Mouse (Mus musculus): ENCODE data around the gene Pnp. TPM values are rescaled to one million over a fixed set of nuclear protein-coding genes. Genes with fewer than 3 reads are reported as not detected.
"Not testable (repeated sequence)": the region's sequence is repeated elsewhere in the genome, so short reads cannot be mapped to it uniquely, and the experiment has no call there.

Pnp gene
- total RNA-seq (2021): 10 to 100 TPM; 12.0 to 13.6 TPM

DNA sequence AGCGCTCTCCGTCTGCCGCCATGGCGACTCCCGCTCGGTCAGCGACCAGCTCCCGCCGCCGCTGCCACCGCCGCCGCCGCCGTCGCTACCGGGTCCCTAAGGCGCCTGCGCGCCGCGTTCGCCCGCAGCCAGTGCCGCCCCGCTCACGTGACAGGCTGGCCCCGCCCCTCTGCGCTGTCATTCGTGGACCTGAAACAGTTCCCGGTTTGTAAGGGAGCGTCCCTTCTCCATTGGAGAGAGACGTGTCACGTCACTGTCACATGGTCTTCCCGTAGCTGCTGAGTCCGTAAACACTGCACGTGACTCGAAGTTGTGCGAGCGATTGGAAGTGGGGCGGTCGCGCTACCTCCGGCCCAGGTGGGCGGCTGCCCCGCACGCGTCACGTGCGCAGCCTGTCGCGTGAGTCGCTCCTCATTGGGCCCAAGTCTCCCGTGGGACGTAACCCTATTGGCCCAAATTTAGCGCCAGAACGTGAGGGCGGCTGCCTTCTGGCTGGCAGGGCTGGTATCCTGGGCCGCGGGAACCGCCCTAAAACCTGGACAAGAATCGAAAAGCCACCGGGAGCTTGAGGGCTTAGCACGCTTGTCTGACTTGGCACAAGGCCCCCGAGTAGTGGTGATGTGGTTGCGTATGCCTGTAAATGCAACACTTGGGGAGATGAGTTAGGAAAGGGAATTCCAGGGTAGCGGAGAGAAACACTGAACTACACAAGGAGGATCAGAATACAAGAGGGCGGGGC lies at the start of gene Pnp, which contains the start of gene Pip4p1:
TSS of gene Pnp (plus strand) at position 329 of the 739 bp plus-strand sequence.
TSS of gene Pip4p1 (minus strand) at position 103 of the 739 bp plus-strand sequence.
- peak; percentile 99 to 100 for DNase-seq (ENCODE audit: low spot score in 2 of 2)
- intact Hi-C loops (cut with DNase I): loop anchor here (5.0 to 10.0 kb wide), 2 partner anchors 124 to 964 kb away; partner anchors contain the start of genes Ccnb1ip1, Parp2 and Slc39a2

DNA sequence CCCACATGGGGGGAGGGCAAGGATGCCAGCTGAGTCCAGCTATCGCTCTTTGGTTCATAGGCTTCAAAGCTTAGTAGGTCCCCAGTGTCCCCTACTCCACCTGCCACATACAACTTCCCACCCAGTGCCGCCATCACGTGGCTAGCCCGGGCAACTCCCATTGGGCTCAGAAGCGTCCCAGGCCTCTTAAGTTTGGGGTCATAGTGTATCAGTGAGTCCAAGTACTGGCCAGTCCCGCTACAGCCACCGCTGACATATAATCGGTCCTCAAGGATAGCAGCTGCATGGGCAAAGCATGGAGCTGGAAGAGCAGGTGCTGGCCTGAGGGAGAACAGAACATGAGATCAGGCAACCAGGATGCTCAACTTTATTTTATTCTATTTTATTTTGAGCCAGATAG lies 39.3 kb upstream of the Pnp start:
- DNase-seq (ENCODE audit: low spot score in 2 of 2): no peak
- intact Hi-C loops (cut with DNase I): no loop called here

DNA sequence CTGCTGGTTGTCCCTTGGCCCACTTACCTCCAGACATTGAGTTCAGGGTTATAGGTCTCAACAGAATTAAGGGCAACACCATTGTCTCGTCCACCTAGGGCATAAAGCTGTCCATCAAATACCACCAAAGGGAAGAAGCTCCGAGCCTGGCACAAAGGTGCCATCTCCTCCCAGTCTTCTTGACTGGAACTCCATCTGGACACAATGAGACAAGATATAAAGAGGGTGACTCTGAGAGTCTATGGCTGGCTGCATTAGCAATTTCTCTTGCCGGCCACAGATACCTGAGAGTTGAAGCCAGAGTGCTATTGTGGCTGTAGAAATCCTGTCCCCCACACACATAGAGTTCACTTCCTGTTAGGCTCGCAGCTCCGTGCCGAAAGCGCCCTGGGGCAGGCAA lies 38.8 kb upstream of the Pnp start:
- intact Hi-C loops (cut with DNase I): no loop called here
- no peak for DNase-seq (ENCODE audit: low spot score in 2 of 2)

DNA sequence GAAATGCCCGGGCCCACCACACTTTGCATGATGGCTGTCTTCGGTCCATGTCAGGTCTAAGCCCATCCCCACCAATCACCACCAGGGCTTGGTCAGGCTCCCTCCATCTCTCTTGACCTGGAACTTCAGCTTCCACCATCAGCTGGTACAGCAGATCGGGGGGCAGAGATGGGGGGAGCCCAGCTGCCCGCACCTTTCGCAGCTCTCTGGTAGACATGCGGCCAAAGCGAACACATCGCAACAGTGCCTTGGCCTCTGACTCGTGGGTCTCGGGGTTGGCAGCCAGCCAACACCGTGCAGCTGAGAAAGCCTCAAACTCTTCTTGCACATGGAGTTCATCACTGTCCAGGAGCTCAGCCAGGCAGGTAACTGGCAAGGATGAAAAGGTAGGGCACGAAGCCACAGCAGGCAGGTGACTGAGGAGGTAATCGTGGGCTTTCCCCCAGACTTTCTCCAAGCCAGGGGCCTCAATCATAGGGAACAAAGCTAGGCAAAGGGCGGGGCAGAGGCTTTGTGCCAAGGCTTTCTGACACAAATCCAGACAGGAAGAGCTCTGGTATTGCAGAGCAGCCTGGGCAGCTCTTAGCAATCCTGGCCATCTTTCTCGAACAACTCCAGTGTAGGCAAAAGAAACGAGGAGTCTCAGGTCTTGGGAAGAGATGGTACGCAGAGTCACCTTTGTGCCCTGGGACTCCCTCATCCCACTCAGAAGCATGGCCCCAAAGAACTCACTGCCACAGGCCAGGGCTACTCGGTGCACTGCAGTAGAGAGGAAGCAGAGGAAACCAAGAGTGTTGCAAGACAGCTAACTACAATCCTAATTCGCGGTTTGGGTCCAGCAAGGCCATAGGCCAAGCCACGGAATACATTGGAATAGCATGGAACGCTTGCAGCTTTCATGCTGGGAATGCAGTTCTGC lies 38.1 kb upstream of the Pnp start:
- intact Hi-C loops (cut with DNase I): no loop called here
- no peak for DNase-seq (ENCODE audit: low spot score in 2 of 2)

DNA sequence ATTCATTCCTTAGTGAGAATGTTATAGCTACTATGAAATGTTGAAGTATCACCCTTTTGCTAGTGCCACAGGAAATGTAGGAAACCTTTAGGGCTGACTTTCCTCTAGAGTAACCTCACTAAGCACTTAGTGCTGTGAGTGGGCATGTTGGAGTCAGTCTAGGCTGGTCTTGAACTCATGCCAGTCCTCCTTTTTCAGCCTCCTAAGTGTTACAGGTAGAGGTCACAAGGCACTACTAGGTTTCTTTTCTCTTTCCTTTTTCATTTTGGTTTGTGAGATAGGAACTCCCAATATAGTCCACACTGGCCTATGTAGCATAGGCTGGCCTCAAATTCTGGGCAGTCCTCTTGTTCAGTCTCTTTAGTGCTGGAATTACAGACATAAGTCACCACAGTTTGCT lies 35.5 kb upstream of the Pnp start:
- DNase-seq (ENCODE audit: low spot score in 2 of 2): no peak
- intact Hi-C loops (cut with DNase I): no loop called here

DNA sequence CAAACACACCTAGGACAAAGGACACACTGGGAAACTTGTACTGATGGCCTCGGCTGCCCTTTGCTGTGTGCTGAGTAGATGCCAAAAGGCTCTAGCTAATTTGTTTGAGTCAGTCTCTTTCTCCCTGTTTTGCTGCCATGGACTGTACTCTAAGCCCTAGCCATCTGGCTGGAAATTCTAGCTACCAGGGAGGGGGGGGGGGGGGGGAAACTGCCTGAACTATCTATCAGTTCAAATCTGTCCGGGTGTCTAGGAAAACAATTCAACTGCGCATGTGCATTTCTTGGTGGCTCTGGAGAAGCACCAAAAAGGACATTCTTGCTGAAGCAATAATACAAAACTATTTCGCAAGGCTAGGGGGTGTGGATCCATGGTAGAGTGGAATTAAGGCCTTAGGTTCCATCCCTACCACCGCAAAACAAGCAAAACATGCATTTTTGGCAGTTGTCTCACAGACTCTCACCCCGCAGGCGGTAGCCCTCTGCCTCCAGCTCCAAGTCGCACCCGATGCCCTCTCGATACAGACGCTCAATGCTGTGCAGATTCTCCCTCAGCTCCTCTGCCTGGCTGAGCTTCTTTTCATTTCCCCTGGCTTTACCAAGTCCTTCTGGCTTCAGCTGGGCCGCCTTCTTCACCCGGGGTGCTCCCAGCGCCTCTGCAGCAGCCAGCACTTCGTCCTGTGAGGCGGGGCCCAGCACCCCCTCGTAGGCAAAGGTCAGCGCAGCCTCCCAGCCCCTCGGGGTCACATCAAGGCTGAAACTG lies 34.7 kb upstream of the Pnp start:
- intact Hi-C loops (cut with DNase I): no loop called here
- DNase-seq (ENCODE audit: low spot score in 2 of 2): peak in 1 of 2 experiments; percentile 54

DNA sequence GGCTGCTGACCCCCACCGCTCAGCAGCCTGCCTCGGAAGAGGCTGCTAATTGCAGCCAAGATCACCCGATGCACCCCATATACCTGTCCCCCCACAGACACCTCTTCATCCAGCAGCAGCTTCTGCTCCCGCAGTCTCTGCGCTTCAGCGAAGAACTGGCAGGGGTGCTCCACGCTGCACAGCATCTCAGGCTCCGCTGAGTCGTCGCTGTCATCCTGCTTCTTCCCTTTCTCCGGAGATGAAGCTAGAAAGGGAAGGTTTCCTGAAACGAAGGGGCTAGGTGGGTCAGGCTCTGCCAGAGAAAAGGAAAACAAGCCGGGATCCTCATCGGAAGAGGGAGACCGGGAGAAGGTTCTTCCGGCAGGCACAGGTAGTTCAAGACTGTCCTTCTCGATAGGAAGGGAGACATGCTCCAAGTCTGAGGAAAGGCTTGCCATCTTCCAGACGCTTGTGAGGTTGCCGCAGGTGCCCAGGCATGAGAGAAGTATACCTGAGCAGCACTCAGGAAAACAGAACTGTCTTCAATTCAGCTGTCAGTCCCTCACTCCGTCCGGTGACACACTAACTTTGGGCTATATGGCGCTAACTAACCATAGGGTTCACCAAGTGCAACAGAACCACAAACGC lies 34.0 kb upstream of the Pnp start:
- peak; percentile 37 to 52 for DNase-seq (ENCODE audit: low spot score in 2 of 2)
- intact Hi-C loops (cut with DNase I): no loop called here

DNA sequence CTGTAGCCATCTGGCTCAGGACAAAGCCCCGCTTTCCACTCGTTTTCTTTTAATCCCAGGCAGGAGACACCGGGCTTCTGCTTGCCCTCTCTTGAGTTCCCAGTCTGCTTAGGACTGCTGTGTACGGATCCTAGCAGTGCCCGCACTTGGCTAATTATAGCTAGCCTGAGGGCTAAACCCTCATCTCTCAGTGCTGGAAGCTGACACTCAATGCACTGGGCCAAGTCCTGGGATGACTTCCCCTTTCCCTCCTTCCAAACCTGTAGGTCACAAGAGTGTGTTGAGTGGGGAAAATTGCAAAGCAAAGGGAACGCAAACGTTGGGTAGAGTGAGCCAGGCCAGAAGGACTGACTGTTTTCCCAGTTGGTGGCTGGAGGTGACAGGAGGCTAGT lies 33.5 kb upstream of the Pnp start, which contains the start of gene Klhl33:
TSS of gene Klhl33 (minus strand) at position 134 of the 392 bp plus-strand sequence.
- DNase-seq (ENCODE audit: low spot score in 2 of 2): no peak
- intact Hi-C loops (cut with DNase I): no loop called here

DNA sequence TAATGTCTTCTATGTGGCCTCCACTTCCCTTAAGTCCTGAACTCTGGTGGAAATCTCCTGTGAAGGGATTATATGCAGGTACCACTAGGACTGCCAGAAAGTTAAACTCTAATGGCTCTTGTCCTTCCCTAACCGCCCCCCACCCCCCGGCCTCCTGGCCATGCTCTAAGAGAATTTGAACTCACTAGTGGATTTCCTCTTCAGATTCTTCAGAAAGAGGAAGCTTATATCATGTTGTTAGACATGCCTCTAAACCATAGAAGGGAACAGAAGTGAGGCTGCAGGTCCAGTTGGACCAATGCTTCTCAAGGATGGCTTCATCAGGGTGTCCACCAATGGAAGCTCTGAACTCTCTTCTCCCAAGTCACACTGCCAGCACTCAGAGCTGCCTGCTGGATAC lies 32.9 kb upstream of the Pnp start:
- DNase-seq (ENCODE audit: low spot score in 2 of 2); intact Hi-C loops (cut with DNase I): not testable (repeated sequence)

DNA sequence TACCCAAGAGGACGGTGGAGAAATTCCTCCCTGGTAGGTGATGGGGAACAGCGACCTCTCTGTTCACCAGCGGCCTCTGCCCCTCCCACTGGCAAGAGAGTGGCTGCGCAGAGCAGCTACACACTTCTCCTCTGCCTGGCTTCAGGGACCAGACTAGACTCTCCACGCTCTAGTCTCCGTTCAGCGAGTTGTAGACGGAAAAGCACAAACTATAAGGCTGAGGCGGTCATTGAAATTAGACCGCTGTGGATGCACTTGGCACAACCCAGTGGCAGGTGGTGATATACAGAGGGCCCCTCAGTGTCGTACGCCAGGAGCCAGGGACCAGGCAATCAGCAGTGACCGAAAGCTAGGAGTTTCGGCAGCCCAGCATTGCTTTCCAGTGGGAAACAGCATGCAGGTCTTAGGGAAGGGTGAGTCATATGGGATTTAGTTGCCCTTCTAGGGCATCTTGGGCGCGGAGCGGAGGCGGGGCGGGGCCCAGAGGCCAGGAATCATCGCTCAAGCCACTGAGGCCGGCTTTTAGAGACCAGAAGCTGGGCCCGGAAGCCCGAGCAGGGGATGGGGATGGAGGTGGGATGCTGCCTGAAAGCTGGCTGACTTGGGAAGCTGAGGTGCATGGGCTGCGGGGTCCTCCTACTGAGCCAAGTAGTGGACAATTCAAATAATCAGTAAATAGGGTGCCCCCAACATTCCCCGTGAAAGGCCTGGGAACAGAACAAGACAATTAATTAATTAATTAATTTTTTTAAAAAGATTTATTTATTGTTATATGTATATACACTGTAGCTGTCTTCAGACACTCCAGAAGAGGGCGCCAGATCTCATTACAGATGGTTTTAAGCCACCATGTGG lies 26.7 kb upstream of the Pnp start:
- intact Hi-C loops (cut with DNase I): no loop called here
- DNase-seq (ENCODE audit: low spot score in 2 of 2): peak in 1 of 2 experiments; percentile 32

DNA sequence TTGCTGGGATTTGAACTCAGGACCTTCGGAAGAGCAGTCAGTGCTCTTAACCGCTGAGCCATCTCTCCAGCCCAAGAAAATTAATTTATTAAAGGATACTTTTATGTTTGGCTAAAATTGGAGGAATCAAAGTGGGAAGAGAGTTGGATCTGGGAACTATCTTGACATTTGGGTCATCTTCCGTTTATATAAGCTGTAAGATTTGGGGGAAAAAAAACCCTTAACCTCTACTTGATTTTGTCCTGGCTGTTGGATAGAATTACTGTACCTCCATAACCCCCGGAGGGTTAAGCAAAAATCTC lies 26.1 kb upstream of the Pnp start:
- no peak for DNase-seq (ENCODE audit: low spot score in 2 of 2)
- intact Hi-C loops (cut with DNase I): no loop called here

DNA sequence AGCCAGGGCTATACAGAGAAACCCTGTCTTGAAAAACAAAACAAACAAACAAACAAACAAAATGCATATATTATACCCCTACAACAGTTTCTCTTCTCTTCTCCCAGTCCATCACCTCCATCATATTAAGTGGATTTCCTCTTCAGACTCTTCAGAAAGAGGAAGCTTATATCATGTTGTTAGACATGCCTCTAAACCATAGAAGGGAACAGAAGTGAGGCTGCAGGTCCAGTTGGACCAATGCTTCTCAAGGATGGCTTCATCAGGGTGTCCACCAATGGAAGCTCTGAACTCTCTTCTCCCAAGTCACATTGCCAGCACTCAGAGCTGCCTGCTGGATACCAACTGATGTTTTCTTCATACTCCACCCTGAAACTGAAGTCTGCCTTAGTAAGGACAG lies 25.6 kb upstream of the Pnp start:
- not testable (repeated sequence) for DNase-seq (ENCODE audit: low spot score in 2 of 2)

DNA sequence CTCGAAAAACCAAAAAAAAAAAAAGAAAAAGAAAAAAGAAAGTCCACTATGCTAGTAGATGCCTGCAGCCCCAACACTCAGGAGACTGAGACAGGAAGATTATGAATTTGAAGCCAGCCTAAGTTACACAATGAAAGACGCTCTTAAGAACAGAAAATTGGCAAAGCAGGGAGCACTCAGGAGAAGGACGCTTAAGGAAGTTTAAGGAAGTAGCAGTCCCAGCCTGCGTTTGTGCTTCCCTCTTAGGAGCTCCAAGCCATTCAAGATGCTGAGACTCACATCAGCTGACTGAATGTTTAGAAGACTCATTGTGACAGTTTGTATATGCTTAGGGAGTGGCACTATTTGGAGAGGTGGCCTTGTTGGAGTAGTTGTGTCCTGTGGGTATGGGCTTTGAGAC lies 22.8 kb upstream of the Pnp start:
- no peak for DNase-seq (ENCODE audit: low spot score in 2 of 2)
- intact Hi-C loops (cut with DNase I): no loop called here

More for the DNA sequence above, 25.6 kb upstream of the Pnp start:
- intact Hi-C loops (cut with DNase I): not testable (repeated sequence)

DNA sequence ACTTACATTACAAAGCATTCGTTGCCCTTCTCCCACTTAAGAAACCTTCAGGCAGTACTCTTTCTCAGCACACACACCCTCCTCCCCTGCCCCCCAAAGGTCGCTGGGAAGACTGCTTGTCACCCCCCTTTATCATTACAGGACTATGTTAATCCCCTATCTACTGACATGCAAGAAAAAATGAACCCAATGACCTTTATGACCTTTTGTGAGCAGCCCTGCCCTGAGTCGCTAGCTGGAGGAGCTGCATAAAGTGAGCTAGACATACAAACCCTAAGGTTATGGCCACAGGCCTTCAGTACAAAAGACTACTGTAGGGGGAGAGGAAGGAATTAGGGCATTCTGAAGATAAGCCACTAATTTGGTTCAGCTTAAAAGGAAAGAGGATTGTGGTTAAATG lies 19.5 kb upstream of the Pnp start:
- intact Hi-C loops (cut with DNase I): no loop called here
- DNase-seq (ENCODE audit: low spot score in 2 of 2): no peak

DNA sequence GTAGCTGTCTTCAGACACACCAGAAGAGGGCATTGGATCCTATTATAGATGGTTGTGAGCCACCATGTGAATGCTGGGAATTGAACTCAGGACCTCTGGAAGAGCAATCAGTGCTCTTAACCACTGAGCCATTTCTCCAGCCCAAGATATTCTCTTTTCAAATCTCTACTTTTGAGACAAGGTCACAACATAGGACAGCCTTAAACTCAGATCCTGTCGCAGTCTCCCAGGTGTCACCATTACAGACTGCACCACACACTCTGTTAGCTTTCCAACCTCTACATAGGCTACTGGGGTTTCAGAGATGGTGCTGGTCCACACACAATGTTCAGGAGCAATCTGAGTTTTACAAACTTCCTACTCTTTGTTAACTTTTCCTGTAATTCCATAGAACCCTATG lies 7.4 kb upstream of the Pnp start:
- intact Hi-C loops (cut with DNase I); DNase-seq (ENCODE audit: low spot score in 2 of 2): not testable (repeated sequence)

DNA sequence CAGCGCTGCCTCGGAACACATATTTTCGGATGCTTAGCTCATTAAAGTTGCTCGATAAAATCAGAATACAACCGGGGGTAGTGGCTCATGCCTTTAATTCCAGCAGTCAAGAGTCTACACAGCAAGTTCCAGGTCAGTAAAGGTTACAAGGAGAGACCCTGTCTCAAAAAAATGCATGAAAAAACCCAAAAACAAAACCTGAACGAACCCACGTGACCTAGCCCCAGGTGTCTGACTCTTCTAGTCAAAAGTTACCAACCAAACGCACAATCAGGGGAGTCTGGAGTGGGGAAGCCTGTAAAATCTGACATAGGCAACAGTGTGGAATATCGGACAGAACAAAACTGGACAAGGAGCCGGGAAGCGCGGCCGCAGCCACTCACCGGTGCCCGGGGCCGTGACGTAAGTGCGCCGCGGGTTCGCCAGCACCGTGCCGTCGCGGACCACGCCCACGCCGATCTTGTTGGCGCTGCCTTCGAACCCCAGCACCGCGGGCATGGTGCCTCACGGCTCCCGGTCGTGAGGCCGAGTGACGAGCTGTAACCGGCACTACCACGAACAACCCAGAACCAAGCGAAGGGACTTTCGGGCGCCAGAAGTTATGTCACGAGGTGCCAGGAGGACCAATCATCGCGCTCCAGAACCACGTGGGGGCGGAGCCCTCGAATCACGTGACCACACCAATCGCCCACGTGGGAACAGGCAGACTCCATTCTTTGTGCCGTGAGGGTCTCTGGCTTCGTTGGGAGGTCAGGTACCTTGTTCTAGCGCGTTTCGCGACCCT lies 6.4 kb upstream of the Pnp start, which contains the start of the genes Osgep and Apex1:
TSS of gene Osgep (minus strand) at position 613 of the 784 bp plus-strand sequence.
TSS of gene Apex1 (plus strand) at position 688 of the 784 bp plus-strand sequence.
- DNase-seq (ENCODE audit: low spot score in 2 of 2): peak; percentile 98 to 99
- intact Hi-C loops (cut with DNase I): loop anchor here (2.0 kb wide), 1 partner anchor 138 kb away; no protein-coding TSS in a partner anchor

DNA sequence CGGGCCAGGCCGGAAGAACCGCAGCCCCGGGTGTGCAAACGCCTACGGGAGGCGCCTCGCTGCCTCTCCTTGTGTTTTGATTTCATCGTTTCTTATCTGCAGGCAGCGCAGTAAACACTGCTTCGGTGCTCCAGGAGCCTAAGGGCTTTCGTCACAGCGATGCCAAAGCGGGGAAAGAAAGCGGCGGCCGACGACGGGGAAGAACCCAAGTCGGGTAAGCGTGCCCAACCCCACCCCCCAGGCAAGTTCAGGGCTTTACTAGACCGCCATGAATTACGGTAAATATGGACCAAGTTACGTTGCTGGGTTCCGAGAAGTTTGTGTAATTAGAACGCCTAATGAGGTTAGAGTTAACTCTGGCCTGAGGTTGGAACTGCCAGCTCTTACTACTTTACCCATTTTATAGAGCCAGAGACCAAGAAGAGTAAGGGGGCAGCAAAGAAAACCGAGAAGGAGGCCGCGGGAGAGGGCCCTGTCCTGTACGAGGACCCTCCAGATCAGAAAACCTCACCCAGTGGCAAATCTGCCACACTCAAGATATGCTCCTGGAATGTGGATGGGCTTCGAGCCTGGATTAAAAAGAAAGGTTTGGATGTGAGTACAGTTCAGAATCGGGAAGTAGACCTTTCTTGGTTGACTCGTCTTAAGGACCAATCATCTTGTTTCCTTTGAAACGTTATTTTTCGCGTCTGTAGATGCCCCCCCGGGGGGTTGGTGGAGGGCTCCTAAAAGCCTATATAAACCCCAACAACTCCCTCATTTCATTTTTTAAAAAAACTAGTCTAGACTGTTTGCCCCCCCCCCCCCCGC lies 5.6 kb upstream of the Pnp start:
- intact Hi-C loops (cut with DNase I): loop anchor here (2.0 kb wide), 1 partner anchor 137 kb away; no protein-coding TSS in a partner anchor
- DNase-seq (ENCODE audit: low spot score in 2 of 2): peak in 1 of 2 experiments; percentile 28
